Mouse (Mus musculus): ENCODE data around the gene Ugt1a2.

GRCm38 (mm10) chr1:88199996-88200395 lies 405 bp upstream of the Ugt1a2 start:
- TF ChIP-seq GATA1 (IDR thresholded peaks at IDR 0.05; ENCODE audit: low read length) (no peak), TAL1 (IDR thresholded peaks at IDR 0.05; ENCODE audit: low read length) (no peak)
